Mouse (Mus musculus) midbrain, postnatal 0 days (tissue): ENCODE data around the gene Klhl26. TPM values are rescaled to one million over a fixed set of nuclear protein-coding genes. Genes with fewer than 3 reads are reported as not detected.

Source experiments
- ATAC-seq: fragments of 200-750 bp; cut with Nextera tagmentation; 2 replicates; pipeline ENCODE4 v1.8.0; 2017; ENCODE audit warnings: moderate number of reproducible peaks, mild to moderate bottlenecking, moderate TSS enrichment, moderate library complexity; ENCODE audit not compliant: low FRiP score
- DNase-seq: peaks from one replicate; pipeline ENCODE4 v3.0.0-alpha.2; 2015; ENCODE audit warnings: low spot score
- H3K27ac ChIP-seq: fragments of 300-500 bp; sonication (generic); 2 replicates; pipeline ENCODE4 v1.5.1; 2014; ENCODE audit warnings: low read depth, mild to moderate bottlenecking, low read length, mixed read lengths
- H3K27me3 ChIP-seq: fragments of 300-500 bp; sonication (generic); 2 replicates; pipeline ENCODE4 v1.6.1; 2014; ENCODE audit warnings: low read length, control low read depth, mixed read lengths; ENCODE audit not compliant: insufficient read depth
- H3K36me3 ChIP-seq: fragments of 300-500 bp; sonication (generic); 2 replicates; pipeline ENCODE4 v1.6.1; 2014; ENCODE audit warnings: low read length, control low read depth, mixed read lengths; ENCODE audit not compliant: insufficient read depth
- H3K4me1 ChIP-seq: fragments of 300-500 bp; sonication (generic); 2 replicates; pipeline ENCODE4 v1.6.1; 2014; ENCODE audit warnings: mild to moderate bottlenecking, control low read depth, antibody characterized with exemption, low read length, mixed read lengths; ENCODE audit not compliant: insufficient read depth
- H3K4me2 ChIP-seq: fragments of 300-500 bp; sonication (generic); 2 replicates; pipeline ENCODE4 v1.6.1; 2014; ENCODE audit warnings: low read depth, mild to moderate bottlenecking, low read length, mixed read lengths; ENCODE audit not compliant: poor library complexity, severe bottlenecking
- H3K4me3 ChIP-seq: fragments of 300-500 bp; sonication (generic); 2 replicates; pipeline ENCODE4 v1.5.1; 2014; ENCODE audit warnings: low read depth, mild to moderate bottlenecking, low read length, moderate library complexity
- H3K9ac ChIP-seq: fragments of 300-500 bp; sonication (generic); replicated peaks from 2 replicates; pipeline ENCODE4 v1.6.1; 2014; ENCODE audit warnings: mild to moderate bottlenecking, low read length, moderate library complexity, mixed read lengths; ENCODE audit not compliant: poor library complexity, severe bottlenecking
- H3K9me3 ChIP-seq: fragments of 300-500 bp; sonication (generic); 2 replicates; pipeline ENCODE4 v1.6.1; 2016; ENCODE audit warnings: low read length, control low read depth
- CTCF ChIP-seq: IDR thresholded peaks from 2 replicates; pipeline ENCODE4 v1.5.1; 2016; ENCODE audit warnings: antibody characterized with exemption, mild to moderate bottlenecking
- WGBS: fragments of 180-500 bp; shearing (Covaris S2); extraction: QIAGEN DNeasy Blood & Tissue Kit; methylation state at CpG from one replicate; pipeline ENCODE4 v1.1.7; 2014; 5-methylcytosine and 5-hydroxymethylcytosine counted together
- polyA plus RNA-seq: library from polyadenylated mRNA; unstranded; fragments of >200 nt; fragmentation: Nextera tagmentation; extraction: Ambion mirVana; gene quantifications from 2 replicates; pipeline ENCODE4 v1.2.1, GENCODE M21; 2015
- total RNA-seq: library from RNA; depleted of rRNA; stranded (reverse); fragments of >200 nt; gene quantifications from 2 replicates; pipeline ENCODE4 v1.2.3, GENCODE M21; 2014

Gene Klhl26
- total and polyA plus RNA-seq, 2 experiments from 2014 or later, result 39.4 to 51.0 TPM

GRCm38 (mm10) chr8:70509281-70509952, 32.6 kb upstream of the Klhl26 start:
- Histone ChIP-seq H3K9ac (peak overlapping the region; percentile 77), H3K9me3 (no peaks in the 10 kb centered on the region), H3K27me3 (no peaks in the 10 kb centered on the region), H3K4me1 (peaks cover 7% of the 10 kb centered on the region; the same call in 1 of the 2 replicates), H3K4me2 (peak overlapping the region; percentile 96), H3K36me3 (peaks cover 10% of the 10 kb centered on the region; the same call in 1 of the 2 replicates), H3K4me3 (peak overlapping the region; percentile 69), H3K27ac (peak overlapping the region; percentile 93)
- no peak for TF ChIP-seq CTCF
- 16% methylated on average over 25 of the region's 25 CpGs for WGBS
- DNase-seq (no peak), ATAC-seq (no peak)

GRCm38 (mm10) chr8:70507027-70507393, 30.2 kb upstream of the Klhl26 start:
- H3K4me2 ChIP-seq, result no peak overlapping the region
- H3K27ac ChIP-seq, result peak overlapping the region; percentile 93; the same call in 1 of the 2 replicates
- ATAC-seq, result no peak
- WGBS, result 59% methylated on average over 5 of the region's 5 CpGs
- no peaks in the 10 kb centered on the region for H3K9me3 ChIP-seq
- no peak for DNase-seq
- no peak overlapping the region for H3K9ac ChIP-seq
- no peak overlapping the region for H3K4me3 ChIP-seq
- no peak for TF ChIP-seq CTCF
- H3K4me1 ChIP-seq, result peaks cover 7% of the 10 kb centered on the region; the same call in 1 of the 2 replicates
- H3K27me3 ChIP-seq, result peaks cover 11% of the 10 kb centered on the region
- peaks cover 15% of the 10 kb centered on the region; the same call in 1 of the 2 replicates for H3K36me3 ChIP-seq

- Histone ChIP-seq H3K4me1 (peaks cover 7% of the 10 kb centered on the region; the same call in 1 of the 2 replicates), H3K9me3 (no peaks in the 10 kb centered on the region), H3K9ac (peak within 1 kb of the TSS; percentile 90), H3K4me2 (peak within 1 kb of the TSS; percentile 74), H3K4me3 (peak within 1 kb of the TSS; percentile 70), H3K27ac (peak within 1 kb of the TSS; percentile 93), H3K36me3 (peaks cover 15% of the 10 kb centered on the region; the same call in 1 of the 2 replicates), H3K27me3 (peaks cover 16% of the 10 kb centered on the region)
- TF ChIP-seq CTCF, result peak; percentile 91
- DNase-seq (peak; percentile 93), ATAC-seq (peak; percentile 83)
- 3% methylated on average over 39 of the region's 40 CpGs for WGBS
These were observed 29.7 kb upstream of the Klhl26 start, which contains the start of gene Rex1bd for GRCm38 (mm10) chr8:70506328-70507026. Gene Rex1bd, minus strand, starts transcription at chr8:70506752.

- Histone ChIP-seq H3K4me2 (peak overlapping the region; percentile 74), H3K27me3 (peaks cover 21% of the 10 kb centered on the region), H3K4me3 (peak overlapping the region; percentile 70), H3K9me3 (no peaks in the 10 kb centered on the region), H3K36me3 (peaks cover 15% of the 10 kb centered on the region; the same call in 1 of the 2 replicates), H3K27ac (peak overlapping the region; percentile 93), H3K9ac (peak overlapping the region; percentile 90), H3K4me1 (peaks cover 7% of the 10 kb centered on the region; the same call in 1 of the 2 replicates)
- DNase-seq (peak; percentile 31), ATAC-seq (peak; percentile 25; the same call in 1 of the 2 replicates)
- TF ChIP-seq CTCF, result no peak
- 36% methylated on average over 32 of the region's 32 CpGs for WGBS
These were observed 29.0 kb upstream of the Klhl26 start for GRCm38 (mm10) chr8:70505698-70506327.

- Histone ChIP-seq H3K4me1 (peaks cover 7% of the 10 kb centered on the region; the same call in 1 of the 2 replicates), H3K27me3 (peaks cover 30% of the 10 kb centered on the region), H3K9ac (no peak overlapping the region), H3K4me3 (no peak overlapping the region), H3K4me2 (peak overlapping the region; percentile 74; the same call in 1 of the 2 replicates), H3K36me3 (peaks cover 15% of the 10 kb centered on the region; the same call in 1 of the 2 replicates), H3K27ac (0 out of 2 replicates have a peak overlapping the region, but pooled peaks have one; percentile 26), H3K9me3 (no peaks in the 10 kb centered on the region)
- ATAC-seq (0 out of 2 replicates have a peak, but pooled peaks have one; percentile 2), DNase-seq (peak; percentile 74)
- TF ChIP-seq CTCF, result peak; percentile 88
- 75% methylated on average over 3 of the region's 3 CpGs for WGBS
These were observed 28.1 kb upstream of the Klhl26 start for GRCm38 (mm10) chr8:70504851-70505250.
